Mouse (Mus musculus): ENCODE data around the gene Ucp3. TPM values are rescaled to one million over a fixed set of nuclear protein-coding genes. Genes with fewer than 3 reads are reported as not detected.

Ucp3 gene
- total and polyA plus RNA-seq, 2 experiments from 2014 or later: 0.19 TPM; not detected in 1

GRCm38 (mm10) chr7:100499465-100499864, 26.7 kb downstream of the Ucp3 start:
- no peak for TF ChIP-seq CTCF (IDR thresholded peaks at IDR 0.05; ENCODE audit: low read depth)
- ATAC-seq (no peak), DNase-seq (no peak)
- Histone ChIP-seq H3K4me2 (ENCODE audit: low read depth) (no peak overlapping the region), H3K4me1 (ENCODE audit: insufficient read depth) (0 out of 2 replicates have a peak, but pooled peaks cover 6% of the 10 kb centered on the region), H3K36me3 (ENCODE audit: insufficient read depth) (no peaks in the 10 kb centered on the region), H3K9ac (no peak overlapping the region), H3K27ac (ENCODE audit: low read depth, low read length) (no peak overlapping the region), H3K4me3 (ENCODE audit: low read depth, low read length) (no peak overlapping the region), H3K9me3 (ENCODE audit: low read length) (no peaks in the 10 kb centered on the region), H3K27me3 (ENCODE audit: insufficient read depth, low read length) (no peaks in the 10 kb centered on the region)

- H3K4me1 ChIP-seq (ENCODE audit: insufficient read depth): 0 out of 2 replicates have a peak, but pooled peaks cover 6% of the 10 kb centered on the region
- H3K27ac ChIP-seq (ENCODE audit: low read depth, low read length): no peak overlapping the region
Observed at GRCm38 (mm10) chr7:100500276-100500977, 27.6 kb downstream of the Ucp3 start.

GRCm38 (mm10) chr7:100501027-100501843, 28.4 kb downstream of the Ucp3 start:
- H3K9ac ChIP-seq: no peak overlapping the region
- no peak overlapping the region for H3K4me2 ChIP-seq (ENCODE audit: low read depth)
- no peaks in the 10 kb centered on the region for H3K36me3 ChIP-seq (ENCODE audit: insufficient read depth)
- no peak overlapping the region for H3K27ac ChIP-seq (ENCODE audit: low read depth, low read length)
- H3K9me3 ChIP-seq (ENCODE audit: low read length): no peaks in the 10 kb centered on the region
- WGBS: 66% methylated on average over 6 of the region's 6 CpGs
- no peak for ATAC-seq
- no peak for TF ChIP-seq CTCF (IDR thresholded peaks at IDR 0.05; ENCODE audit: low read depth)
- H3K4me1 ChIP-seq (ENCODE audit: insufficient read depth): 0 out of 2 replicates have a peak, but pooled peaks cover 2% of the 10 kb centered on the region
- H3K27me3 ChIP-seq (ENCODE audit: insufficient read depth, low read length): no peaks in the 10 kb centered on the region
- DNase-seq: no peak
- no peak overlapping the region for H3K4me3 ChIP-seq (ENCODE audit: low read depth, low read length)

More at GRCm38 (mm10) chr7:100500276-100500977, 27.6 kb downstream of the Ucp3 start:
- no peak overlapping the region for H3K4me3 ChIP-seq (ENCODE audit: low read depth, low read length)
- no peak overlapping the region for H3K4me2 ChIP-seq (ENCODE audit: low read depth)
- no peaks in the 10 kb centered on the region for H3K9me3 ChIP-seq (ENCODE audit: low read length)
- TF ChIP-seq CTCF (IDR thresholded peaks at IDR 0.05; ENCODE audit: low read depth): no peak
- ATAC-seq (no peak), DNase-seq (no peak)
- WGBS: 78% methylated on average over 16 of the region's 16 CpGs
- H3K9ac ChIP-seq: no peak overlapping the region
- no peaks in the 10 kb centered on the region for H3K36me3 ChIP-seq (ENCODE audit: insufficient read depth)
- no peaks in the 10 kb centered on the region for H3K27me3 ChIP-seq (ENCODE audit: insufficient read depth, low read length)

- Histone ChIP-seq H3K36me3 (ENCODE audit: insufficient read depth) (no peaks in the 10 kb centered on the region), H3K4me2 (ENCODE audit: low read depth) (no peak overlapping the region), H3K9ac (no peak overlapping the region), H3K9me3 (ENCODE audit: low read length) (no peaks in the 10 kb centered on the region), H3K4me3 (ENCODE audit: low read depth, low read length) (no peak overlapping the region), H3K27me3 (ENCODE audit: insufficient read depth, low read length) (no peaks in the 10 kb centered on the region), H3K4me1 (ENCODE audit: insufficient read depth) (no peaks in the 10 kb centered on the region), H3K27ac (ENCODE audit: low read depth, low read length) (no peak overlapping the region)
- TF ChIP-seq CTCF (IDR thresholded peaks at IDR 0.05; ENCODE audit: low read depth): no peak
- 62% methylated on average over 2 of the region's 2 CpGs for WGBS
- no peak for ATAC-seq
- DNase-seq: no peak
Observed at GRCm38 (mm10) chr7:100501844-100502373, 29.1 kb downstream of the Ucp3 start.

GRCm38 (mm10) chr7:100502374-100502922, 29.7 kb downstream of the Ucp3 start:
- H3K4me2 ChIP-seq (ENCODE audit: low read depth): no peak overlapping the region
- no peaks in the 10 kb centered on the region for H3K36me3 ChIP-seq (ENCODE audit: insufficient read depth)
- H3K9ac ChIP-seq: no peak overlapping the region
- DNase-seq (no peak), ATAC-seq (no peak)
- no peak overlapping the region for H3K27ac ChIP-seq (ENCODE audit: low read depth, low read length)
- H3K27me3 ChIP-seq (ENCODE audit: insufficient read depth, low read length): no peaks in the 10 kb centered on the region
- no peak for TF ChIP-seq CTCF (IDR thresholded peaks at IDR 0.05; ENCODE audit: low read depth)
- no peaks in the 10 kb centered on the region for H3K4me1 ChIP-seq (ENCODE audit: insufficient read depth)
- WGBS: 82% methylated on average over 7 of the region's 7 CpGs
- H3K4me3 ChIP-seq (ENCODE audit: low read depth, low read length): no peak overlapping the region
- H3K9me3 ChIP-seq (ENCODE audit: low read length): no peaks in the 10 kb centered on the region

GRCm38 (mm10) chr7:100503076-100503475, 30.3 kb downstream of the Ucp3 start:
- H3K27me3 ChIP-seq (ENCODE audit: insufficient read depth, low read length): no peaks in the 10 kb centered on the region
- H3K27ac ChIP-seq (ENCODE audit: low read depth, low read length): no peak overlapping the region
- H3K4me2 ChIP-seq (ENCODE audit: low read depth): no peak overlapping the region
- no peaks in the 10 kb centered on the region for H3K9me3 ChIP-seq (ENCODE audit: low read length)
- H3K9ac ChIP-seq: no peak overlapping the region
- DNase-seq (no peak), ATAC-seq (no peak)
- H3K36me3 ChIP-seq (ENCODE audit: insufficient read depth): no peaks in the 10 kb centered on the region
- WGBS: 94% methylated on average over 5 of the region's 5 CpGs
- TF ChIP-seq CTCF (IDR thresholded peaks at IDR 0.05; ENCODE audit: low read depth): no peak
- H3K4me1 ChIP-seq (ENCODE audit: insufficient read depth): no peaks in the 10 kb centered on the region
- H3K4me3 ChIP-seq (ENCODE audit: low read depth, low read length): no peak overlapping the region
